Mouse (Mus musculus): Measurements from ENCODE around the gene Edem1.
"Not testable (repeated sequence)": the region's sequence is repeated elsewhere in the genome, so short reads cannot be mapped to it uniquely, and the experiment has no call there.

Gene Edem1

DNA sequence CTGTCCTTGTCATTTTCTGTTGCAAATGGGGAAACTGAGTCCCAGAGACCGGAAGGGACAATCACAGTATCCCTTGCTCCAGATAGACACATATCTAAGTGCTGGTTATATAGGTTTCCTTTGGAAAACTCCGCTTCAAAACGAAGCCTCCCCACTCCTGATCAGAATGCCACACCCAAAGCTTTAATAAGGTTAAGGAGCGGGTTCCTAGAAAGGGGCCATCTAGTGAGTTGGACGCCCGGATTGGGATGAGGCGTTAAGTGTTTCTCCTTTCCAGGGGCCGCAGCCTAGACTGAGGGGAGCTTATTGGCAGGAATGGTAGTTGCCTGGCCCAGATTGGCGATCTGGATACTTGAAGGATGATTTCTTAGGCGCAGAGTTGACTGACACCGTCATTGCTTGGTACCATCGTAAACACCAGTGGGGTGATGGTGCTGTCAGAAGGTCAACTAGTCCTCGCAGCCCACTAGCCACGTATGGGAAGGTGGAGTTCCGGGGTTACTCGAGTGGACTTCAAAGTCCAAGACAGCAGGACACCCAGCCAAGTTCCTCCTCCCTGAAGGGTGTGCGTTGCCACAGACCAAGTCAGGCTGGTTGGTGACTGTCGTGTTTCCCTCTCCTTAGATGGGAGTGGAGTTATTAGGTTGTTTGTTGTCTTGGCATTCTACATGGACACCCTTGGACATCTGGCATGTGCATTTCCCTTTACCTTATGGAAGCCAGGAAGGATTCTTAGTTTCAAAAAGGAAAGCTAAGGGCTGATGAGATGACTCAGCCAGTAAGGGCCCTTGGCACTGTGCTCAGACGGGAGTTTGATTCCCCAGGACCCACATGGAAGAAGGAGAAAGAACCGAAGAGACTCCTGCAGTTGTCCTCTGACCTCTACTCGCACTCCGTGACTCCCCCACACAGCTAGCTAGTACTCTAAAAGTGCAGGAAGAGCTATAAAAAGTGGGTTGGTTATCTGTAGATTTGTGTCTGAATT, 1.2 kb downstream of the Edem1 start:
- DNase-seq: peak; percentile 18 to 35

DNA sequence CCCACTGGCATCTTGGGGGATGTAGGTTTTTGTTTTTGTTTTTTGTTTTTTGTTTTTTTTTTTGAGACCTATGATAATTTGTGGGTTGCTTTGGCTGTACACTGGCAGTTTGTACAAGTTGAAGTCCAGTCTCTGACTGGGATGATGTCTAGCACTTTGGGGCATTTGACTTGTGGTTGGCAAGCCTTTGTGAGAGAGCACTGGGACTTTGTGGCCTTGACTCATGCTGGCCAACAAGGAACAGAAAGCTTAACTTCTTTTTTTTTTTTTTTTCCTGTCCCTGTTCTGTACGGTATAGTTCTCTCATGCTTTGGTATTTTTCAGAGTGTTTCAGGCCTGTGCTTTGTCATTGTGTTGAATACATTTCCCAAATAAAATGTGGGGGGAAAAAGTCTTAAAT, 3.7 kb downstream of the Edem1 start:
- no peak for DNase-seq

DNA sequence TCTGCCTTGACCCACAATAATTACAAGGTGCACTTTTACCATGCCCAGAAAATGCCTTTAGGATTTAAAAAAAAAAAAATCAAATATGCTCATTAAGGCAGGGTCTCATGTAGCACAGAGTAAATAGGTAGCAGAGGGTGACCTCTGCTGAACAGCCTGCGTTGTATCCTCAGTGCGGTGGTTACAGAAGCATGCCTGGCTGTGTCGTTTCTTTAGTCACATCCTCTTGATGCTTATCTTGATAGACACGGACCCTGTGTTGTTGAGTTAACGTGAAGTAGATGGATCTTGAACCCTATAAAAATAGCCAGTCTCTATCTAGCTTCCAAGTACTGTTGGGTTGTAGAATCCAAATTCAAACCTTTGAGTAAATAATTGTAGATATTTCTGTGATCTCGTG, 4.5 kb downstream of the Edem1 start:
- DNase-seq: no peak

DNA sequence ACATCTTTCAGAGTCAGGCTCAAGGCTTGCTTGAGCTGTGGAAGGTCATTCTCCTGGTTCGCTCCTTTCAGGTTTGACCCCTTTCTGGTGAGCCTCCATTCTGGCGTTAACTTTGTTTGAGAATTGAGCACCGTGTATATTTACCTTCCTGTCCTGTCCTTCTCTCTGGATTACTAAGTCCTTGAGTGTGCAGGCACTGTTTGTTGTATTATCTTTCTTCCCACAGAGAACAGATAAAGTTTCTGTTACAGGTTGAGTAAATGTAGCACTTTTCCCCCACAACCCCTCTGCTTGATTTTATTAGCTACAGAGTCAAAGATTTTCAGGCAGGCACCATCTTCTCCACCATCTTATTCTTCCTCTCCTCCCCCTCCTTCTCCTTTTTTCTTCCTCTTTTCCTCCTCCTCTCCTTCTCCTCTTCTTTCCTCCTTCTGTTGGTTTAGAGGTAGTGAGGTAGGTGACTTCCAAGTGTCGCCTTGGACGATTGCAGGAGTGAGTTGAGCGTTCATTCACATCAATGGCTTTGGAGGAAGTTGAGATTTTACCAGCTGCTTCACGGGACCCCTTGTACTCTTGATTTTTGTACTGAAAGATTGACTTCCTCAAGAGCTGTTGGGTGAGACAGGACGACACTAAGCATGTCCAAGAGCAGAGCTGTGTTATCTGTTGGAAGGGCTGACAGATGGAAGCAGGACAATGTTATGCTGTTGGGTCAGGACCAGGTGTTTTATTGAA, 5.7 kb downstream of the Edem1 start:
- DNase-seq: no peak

DNA sequence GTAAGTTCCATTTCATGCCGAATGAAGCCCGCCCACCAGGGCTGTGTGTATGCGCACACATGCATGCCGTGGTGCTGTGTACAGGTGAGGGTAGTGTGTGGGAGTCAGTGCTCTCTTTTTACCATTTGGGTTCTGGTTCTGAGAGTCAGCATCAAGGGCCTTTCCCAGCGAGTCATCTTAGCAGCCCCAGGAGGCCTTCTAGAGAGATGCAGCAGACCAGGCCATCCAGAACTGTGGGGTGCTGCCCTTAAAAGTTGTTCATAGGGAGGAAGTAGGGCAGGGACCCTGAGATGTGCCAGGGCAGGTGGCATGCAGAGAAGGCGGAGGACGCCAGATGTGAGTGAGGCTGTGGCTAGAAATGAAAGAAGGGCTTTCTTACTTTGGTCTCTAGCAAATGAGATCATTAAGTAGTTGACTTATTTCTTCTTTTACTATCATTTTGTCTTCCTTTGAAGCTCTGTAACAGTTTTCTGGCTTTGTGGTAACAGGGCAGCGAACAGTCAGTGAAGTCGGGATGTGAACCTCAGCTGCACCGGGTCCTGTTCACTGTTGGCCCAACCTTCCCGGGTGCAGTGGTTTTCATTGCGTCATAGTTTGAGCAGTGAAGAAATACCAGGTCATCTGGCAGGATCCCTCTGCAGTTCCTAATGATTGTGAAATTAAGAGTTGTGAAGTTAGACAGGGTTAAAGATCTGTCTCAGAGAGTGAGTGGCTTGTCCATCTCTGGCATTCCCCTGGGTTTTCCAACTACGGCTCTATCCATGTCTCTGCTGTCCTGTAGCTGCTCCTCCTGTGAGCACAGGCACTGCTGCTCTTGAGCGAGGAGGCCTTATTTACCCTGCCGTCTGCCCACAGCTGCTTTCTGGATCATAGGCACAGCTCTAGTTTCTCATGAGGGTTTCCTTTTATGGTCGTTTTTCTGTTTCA, 7.6 kb downstream of the Edem1 start:
- DNase-seq: no peak

DNA sequence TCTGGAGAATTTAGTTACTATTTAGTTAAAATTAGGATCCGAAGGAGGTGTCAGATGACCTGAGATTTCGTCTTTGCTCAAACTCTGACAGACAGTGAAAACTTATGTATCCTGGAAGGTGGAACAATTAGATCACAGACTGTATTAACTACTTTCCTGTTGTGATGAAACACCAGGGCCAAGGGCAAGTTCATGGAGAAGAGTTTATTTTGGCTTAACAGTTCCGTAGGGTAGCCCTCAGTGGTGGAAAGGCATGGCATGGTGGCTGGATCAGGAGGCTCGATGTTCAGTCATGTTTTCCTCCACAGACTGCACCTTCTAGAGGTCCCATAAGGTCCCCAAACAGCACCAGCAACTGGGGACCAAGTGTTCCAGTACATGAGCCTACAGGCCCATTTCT, 8.6 kb downstream of the Edem1 start:
- DNase-seq: no peak

DNA sequence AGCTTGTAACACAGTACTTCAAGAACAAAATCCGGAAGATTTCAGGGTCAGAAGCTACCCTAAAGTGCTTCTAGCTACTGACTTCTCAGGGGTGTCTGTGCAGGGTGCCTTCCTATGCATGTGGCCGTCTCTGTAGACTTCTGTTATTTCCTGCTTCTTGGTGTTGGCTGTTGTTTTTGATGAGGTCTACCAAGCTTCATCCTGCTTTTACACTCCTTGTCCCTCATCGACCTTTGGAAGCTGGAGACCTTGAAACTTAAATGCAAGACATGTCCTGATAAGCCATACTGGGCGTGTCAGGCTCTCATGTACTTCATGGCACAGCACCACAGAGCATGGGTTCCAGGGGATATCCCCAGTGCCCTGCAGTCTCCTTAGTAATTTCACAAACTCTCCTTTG, 9.5 kb downstream of the Edem1 start:
- DNase-seq: no peak

DNA sequence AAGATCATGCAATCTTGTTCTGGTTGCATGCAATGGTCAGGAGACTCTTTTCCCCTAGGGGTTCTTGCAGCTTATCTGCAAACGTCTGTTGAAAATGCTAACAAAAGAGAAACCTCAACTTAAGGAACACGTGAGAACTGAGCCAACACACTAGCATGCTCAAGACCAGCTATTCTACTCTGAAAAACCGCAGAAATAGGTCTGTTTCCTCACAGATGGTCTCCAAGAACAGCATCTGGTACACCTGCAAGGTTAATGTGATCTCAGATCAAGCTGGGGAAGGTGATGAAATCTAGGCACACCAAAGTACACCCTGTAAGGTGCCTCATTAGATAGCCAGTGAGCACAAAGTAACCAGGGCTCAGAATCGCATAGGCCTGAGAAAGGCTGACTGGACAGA, 11.0 kb downstream of the Edem1 start:
- DNase-seq: no peak

DNA sequence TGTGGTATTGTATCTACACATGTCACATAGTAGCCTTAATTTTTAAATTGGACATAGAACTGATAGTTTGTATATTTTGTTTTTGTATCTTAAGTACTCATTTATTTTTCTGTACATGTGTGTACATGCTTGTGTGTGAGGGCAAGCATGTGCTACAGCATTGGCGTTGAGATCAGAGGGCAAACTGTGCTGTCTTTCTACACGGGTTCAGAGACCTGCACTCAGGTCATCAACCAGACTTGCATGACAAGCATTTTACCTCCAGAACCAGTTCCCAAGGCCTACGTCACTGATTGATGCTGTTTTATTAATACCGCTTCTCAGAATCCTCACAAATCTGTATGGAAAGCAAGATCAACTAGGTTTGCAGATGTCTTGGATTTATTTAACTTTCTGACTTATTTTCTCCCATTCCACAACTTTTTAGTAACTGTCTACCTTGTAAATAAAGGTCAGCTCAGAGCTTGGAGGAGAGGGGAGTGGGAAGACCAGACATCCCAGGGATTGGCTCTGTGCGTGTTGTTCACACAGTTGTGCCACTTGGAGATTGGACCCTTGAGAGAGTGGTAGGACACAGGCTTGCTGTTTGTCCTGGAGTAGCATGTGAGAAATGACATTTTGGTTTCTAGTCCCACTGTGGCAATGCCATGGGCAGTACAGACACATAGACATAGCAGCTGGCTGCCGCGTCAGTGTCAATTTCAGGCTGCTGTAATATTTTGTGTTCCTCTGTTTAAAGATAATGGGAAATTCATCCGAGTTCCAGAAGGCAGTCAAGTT, 12.6 kb downstream of the Edem1 start:
- DNase-seq: no peak

DNA sequence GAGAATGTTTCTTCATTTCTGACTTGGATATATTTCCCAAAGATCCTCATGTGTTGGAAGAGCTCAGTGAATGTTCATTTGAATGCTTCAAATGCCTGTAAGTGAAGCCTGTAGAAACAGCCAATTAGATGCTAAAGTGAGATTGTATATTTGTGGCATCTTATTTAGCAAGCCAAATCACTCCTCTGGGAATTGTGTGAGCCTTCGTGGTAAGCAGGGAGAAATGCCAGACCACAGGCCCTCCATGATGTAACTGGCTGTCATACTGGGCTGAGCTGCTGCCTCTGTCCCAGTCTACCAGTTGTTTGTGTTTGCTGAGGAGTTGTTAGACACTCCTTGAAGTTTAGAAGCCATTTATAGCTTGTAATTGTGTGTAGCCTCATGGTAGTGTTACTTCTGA, 15.2 kb downstream of the Edem1 start:
- DNase-seq: no peak

DNA sequence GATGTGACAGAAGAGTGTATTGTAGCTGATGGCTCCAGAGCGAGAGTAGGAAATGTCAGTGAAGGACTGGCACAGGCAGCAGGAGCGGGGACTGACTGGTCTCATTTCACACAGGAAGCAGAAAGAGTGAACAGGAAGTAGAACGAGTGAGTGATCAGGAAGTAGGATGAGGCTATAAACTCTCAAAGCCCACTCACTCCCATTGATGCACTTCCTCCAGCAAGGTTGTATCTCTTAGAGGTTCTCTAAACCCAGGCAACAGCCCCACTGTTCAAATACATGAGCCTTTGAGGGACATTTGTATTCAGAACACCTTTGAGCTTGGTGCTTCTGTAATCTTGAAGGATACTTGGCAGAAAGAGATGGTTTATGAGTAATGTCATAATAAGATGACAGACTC, 15.7 kb downstream of the Edem1 start:
- DNase-seq: no peak

DNA sequence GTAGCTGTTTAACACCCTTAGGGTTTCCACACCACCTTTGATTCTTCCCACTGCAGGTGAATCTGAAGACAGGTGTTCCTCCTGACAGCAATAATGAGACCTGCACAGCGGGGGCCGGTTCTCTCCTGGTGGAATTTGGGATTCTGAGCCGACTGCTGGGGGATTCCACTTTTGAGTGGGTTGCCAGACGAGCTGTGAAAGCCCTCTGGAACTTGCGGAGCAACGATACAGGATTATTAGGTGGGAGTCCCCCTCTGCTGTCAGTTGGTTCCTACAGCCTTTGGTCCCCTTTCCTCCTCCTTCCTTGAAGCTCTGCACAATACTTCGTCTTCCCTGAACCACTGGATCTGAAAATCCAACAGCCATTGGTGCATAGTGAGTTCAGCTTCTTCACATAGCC, 16.3 kb downstream of the Edem1 start:
- DNase-seq: no peak

DNA sequence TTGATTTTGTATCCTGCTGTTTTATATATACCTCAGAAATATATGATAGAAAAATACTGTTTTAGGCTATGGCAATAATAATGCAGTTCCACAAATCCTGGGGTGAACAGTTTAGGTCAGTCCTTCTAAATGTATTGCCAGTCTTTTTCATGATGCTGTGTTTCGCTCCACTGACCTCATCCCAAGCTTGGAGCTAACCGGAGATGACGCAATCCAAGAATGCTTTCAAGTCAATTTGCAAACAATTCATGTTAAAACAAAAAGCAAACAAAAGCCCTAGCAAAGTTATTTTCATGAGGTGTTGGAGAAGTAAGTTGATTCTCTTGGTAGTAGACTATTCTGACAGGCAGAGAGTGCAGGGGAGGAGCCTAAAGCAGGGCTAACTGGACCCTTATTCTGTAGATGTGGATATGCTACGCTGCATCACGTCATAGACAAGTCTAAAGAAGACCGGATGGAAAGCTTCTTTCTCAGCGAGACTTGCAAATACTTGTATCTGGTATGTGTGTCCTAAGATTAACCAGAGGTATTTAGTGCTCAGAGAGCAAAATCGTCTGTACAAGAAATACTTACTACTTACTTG, 23.7 kb downstream of the Edem1 start:
- DNase-seq: no peak

DNA sequence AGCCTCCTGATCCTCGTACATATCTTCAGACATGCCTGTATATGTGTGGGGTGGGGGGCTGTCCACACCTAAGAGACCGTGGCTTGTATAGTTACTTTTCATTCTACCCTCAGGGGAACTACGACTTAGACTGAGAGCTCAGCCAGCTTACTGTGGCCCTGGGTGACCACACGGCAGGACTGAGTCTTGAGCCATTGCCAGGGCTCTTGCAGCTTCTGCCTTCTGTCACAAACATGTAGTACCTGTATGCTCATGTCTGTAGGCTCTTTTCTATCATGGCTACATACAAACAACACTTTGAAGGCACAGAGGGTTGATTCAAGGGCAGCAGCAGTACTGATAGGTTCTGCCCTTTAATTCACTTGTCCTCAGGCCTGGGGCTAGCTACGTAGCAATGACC, 24.5 kb downstream of the Edem1 start:
- DNase-seq: no peak

DNA sequence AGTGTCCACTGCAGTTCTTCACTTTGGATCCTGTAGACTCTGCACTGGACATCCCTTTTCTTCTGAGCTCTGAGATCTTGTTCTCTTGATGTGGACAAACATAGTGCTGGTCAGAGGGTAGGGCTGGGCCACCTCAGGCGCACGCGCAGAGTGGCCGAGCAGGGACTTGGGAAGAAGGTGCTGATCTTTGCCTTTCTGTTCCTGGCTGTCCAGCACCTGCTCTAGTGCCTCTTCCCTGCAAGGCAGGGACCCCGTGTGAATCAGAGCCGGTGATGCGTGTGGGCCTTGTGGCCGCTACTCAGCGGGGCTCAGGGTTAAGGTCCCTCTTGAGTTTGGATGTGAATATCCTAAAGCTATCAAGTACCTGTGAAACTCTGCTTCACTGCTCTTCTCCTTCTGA, 30.1 kb downstream of the Edem1 start:
- DNase-seq: peak; percentile 7 to 26

DNA sequence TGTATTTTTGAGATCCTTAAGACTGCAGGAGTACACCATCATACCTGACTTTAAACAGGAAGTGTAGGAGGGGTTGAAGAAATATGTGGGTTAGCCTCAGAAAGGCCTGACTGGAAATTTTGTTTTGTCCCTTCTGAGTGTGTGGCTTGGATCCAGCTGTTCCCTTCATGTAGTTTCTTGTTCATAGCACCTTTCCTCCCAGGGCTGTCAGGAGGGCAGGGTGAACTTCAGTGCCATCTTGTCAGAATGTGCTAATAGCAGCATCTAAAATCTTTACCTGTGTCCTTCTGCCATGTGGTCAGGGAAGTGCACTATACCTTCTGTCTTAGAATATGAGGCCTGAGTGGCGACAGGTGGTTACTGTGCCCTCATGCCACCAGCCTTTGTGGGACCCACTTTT, 32.8 kb downstream of the Edem1 start:
- DNase-seq: no peak

DNA sequence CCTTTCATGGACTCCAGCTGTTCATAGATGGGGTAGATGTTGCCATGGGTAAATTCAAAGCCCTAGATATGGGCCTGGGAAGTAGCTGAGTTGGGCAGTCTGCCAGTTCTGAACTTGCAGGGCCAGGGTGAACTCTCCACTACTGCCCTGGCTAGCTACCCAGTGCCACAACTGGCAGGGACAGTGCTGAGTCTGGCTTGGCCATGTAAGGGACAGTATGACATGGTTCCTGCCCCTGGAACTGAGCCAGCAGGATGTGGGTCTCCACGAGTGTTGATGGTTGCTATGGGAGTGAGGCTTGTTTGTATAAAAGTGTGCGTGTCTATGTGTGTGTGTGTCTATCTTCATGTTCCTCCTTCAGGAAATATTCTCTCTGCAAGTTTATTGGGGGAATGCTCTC, 34.1 kb downstream of the Edem1 start:
- DNase-seq: peak in 1 of 2 experiments; percentile 10

DNA sequence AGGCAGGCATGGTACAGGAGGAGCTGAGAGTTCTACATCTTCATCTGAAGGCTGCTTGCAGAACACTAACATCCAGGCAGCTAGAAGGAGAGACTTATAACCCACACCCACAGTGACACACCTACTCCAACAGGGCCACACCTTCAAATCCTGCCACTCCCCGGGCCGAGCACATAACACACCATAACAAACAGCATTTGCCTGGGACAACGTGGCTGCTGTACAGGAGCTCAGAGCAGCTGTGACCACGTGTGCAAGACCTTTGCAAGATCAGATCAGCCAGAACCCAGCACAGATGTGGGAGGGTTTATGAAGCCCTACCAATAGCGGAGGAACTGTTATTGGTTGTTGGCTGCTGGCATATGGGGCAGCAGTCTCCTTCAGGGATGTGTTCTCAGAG, 37.9 kb downstream of the Edem1 start:
- DNase-seq: no peak

DNA sequence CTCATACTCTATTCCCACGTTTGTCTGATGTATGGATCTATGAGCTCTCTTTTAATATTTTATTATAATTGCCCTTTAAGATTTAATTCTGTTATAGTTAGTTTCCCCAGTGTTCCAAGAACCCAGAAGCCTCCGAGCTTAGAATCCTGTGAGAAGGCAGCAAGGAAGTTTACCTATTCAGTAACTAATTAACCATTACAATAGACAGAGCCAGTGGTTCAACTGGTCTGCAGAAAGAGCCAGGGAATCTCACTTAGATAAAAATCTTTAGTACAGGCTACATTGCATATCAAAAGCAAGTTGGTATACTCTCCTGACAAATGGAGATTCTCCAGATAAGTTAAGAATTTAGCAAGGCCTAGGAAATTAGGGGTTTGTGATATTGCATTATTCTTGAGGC, 40.6 kb downstream of the Edem1 start:
- not testable (repeated sequence) for DNase-seq

DNA sequence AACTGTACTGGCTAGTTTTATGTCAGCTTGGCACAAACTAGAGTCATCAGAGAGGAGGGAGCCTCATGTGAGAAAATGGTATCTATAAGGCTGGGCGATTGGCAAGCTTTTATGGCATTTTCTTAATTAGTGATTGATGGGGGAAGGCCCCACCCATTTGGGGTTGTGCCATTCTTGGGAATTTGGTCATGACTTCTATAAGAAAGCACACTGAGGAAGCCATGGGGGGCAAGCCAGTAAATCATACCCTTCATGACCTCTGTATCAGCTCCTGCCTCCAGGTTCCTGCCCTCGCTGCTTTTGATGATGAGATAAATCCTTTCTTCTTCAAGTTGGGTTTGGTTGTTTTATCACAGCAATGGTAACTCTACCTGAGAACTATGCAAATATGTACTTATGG, 42.0 kb downstream of the Edem1 start:
- DNase-seq: no peak

DNA sequence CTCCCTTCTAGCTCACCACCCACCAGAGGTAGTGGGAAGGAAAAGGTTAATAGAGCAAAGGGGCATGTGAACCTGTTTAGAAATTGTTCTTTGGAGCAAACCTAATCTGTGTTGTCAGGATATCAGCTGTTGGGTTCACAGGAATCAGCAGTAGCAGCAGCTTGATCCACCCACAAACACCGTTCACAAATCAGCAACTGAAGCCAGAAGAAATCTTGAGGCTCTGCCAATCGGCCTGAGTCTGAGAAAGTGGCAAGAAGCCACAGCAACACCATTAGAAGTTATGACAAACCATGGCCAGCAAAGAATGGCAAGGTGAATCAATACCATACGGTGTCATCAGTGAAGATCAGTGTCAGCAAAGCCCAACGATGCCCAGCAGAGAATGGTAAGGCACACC, 42.8 kb downstream of the Edem1 start:
- no peak for DNase-seq

DNA sequence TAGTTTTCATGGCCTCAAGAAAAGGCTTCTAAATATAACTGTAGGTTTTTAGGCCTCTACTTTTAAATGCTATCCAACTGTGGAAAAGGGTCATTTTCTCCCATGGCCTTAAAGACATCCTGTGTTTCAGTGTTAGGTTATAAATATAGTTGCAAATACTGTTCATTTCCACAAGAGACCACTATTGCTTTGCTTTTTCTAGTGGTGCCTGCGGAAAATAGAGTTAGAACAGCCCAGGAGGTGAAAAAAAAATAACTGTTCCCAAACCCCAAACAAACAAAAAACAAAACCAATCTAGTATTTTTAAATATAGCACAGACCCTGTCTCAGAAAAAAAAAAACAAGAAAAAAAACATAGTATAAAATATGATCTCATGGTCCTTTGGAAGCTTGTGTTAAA, 46.9 kb downstream of the Edem1 start:
- DNase-seq: no peak
